Mouse (Mus musculus): ENCODE data around the gene Myg1. TPM values are rescaled to one million over a fixed set of nuclear protein-coding genes. Genes with fewer than 3 reads are reported as not detected.

Myg1 gene
- polyA plus RNA-seq, 1 experiment from 2014 or later: 120 TPM

- H3K36me3 ChIP-seq: no peaks in the 10 kb centered on the region
- H3K9me3 ChIP-seq: no peaks in the 10 kb centered on the region
- 5% methylated on average over 10 of the region's 10 CpGs for WGBS
- DNase-seq (ENCODE audit: low spot score): peak; percentile 41
- H3K4me3 ChIP-seq: peak overlapping the region; percentile 21
- H3K27me3 ChIP-seq (ENCODE audit: insufficient read depth, poor library complexity, severe bottlenecking): peaks cover 69% of the 10 kb centered on the region
- peaks cover 39% of the 10 kb centered on the region for H3K4me1 ChIP-seq (replicated peaks)
- peak overlapping the region; percentile 71 for H3K27ac ChIP-seq
Observed at GRCm38 (mm10) chr15:102370727-102371126, 39.2 kb downstream of the Myg1 start.

GRCm38 (mm10) chr15:102376453-102377162 lies 45.1 kb downstream of the Myg1 start:
- peak; percentile 75 for DNase-seq (ENCODE audit: low spot score)
- WGBS: under 1% methylated on average over 43 of the region's 43 CpGs
- H3K9me3 ChIP-seq: no peaks in the 10 kb centered on the region
- H3K4me1 ChIP-seq (replicated peaks): peaks cover 30% of the 10 kb centered on the region
- peaks cover 28% of the 10 kb centered on the region for H3K27me3 ChIP-seq (ENCODE audit: insufficient read depth, poor library complexity, severe bottlenecking)
- peak overlapping the region; percentile 89 for H3K27ac ChIP-seq
- no peaks in the 10 kb centered on the region for H3K36me3 ChIP-seq
- peak overlapping the region; percentile 80 for H3K4me3 ChIP-seq

GRCm38 (mm10) chr15:102377163-102377543 lies 45.6 kb downstream of the Myg1 start:
- H3K4me3 ChIP-seq: peak overlapping the region; percentile 80
- 0% methylated on average over 7 of the region's 7 CpGs for WGBS
- peak overlapping the region; percentile 89 for H3K27ac ChIP-seq
- H3K36me3 ChIP-seq: no peaks in the 10 kb centered on the region
- H3K27me3 ChIP-seq (ENCODE audit: insufficient read depth, poor library complexity, severe bottlenecking): peaks cover 22% of the 10 kb centered on the region
- DNase-seq (ENCODE audit: low spot score): peak; percentile 88
- H3K9me3 ChIP-seq: no peaks in the 10 kb centered on the region
- H3K4me1 ChIP-seq (replicated peaks): peaks cover 30% of the 10 kb centered on the region

- H3K4me3 ChIP-seq: peak overlapping the region; percentile 80
- H3K27ac ChIP-seq: peak overlapping the region; percentile 54; the same call in 1 of the 2 replicates
- H3K27me3 ChIP-seq (ENCODE audit: insufficient read depth, poor library complexity, severe bottlenecking): peaks cover 22% of the 10 kb centered on the region
- 5% methylated on average over 10 of the region's 10 CpGs for WGBS
- no peaks in the 10 kb centered on the region for H3K36me3 ChIP-seq
- H3K4me1 ChIP-seq (replicated peaks): peaks cover 30% of the 10 kb centered on the region
- H3K9me3 ChIP-seq: no peaks in the 10 kb centered on the region
- DNase-seq (ENCODE audit: low spot score): peak; percentile 62
Observed at GRCm38 (mm10) chr15:102377810-102378262, 46.3 kb downstream of the Myg1 start.

GRCm38 (mm10) chr15:102381575-102381974 lies 50.1 kb downstream of the Myg1 start:
- Histone ChIP-seq H3K4me3 (no peak overlapping the region), H3K36me3 (no peaks in the 10 kb centered on the region), H3K27me3 (ENCODE audit: insufficient read depth, poor library complexity, severe bottlenecking) (peaks cover 6% of the 10 kb centered on the region; the same call in 1 of the 2 replicates), H3K27ac (0 out of 2 replicates have a peak overlapping the region, but pooled peaks have one; percentile 4), H3K9me3 (no peaks in the 10 kb centered on the region), H3K4me1 (replicated peaks) (peaks cover 19% of the 10 kb centered on the region)
- peak; percentile 83 for DNase-seq (ENCODE audit: low spot score)
- 3% methylated on average over 7 of the region's 7 CpGs for WGBS

GRCm38 (mm10) chr15:102383671-102384070 lies 52.2 kb downstream of the Myg1 start:
- Histone ChIP-seq H3K4me3 (no peak overlapping the region), H3K36me3 (no peaks in the 10 kb centered on the region), H3K9me3 (no peaks in the 10 kb centered on the region), H3K4me1 (replicated peaks) (no peaks in the 10 kb centered on the region), H3K27me3 (ENCODE audit: insufficient read depth, poor library complexity, severe bottlenecking) (no peaks in the 10 kb centered on the region; the same call in 1 of the 2 replicates), H3K27ac (no peak overlapping the region)
- 90% methylated on average over 6 of the region's 6 CpGs for WGBS
- DNase-seq (ENCODE audit: low spot score): no peak

- no peak for DNase-seq (ENCODE audit: low spot score)
- no peak overlapping the region for H3K27ac ChIP-seq
- H3K4me1 ChIP-seq (replicated peaks): no peaks in the 10 kb centered on the region
- 52% methylated on average over 9 of the region's 9 CpGs for WGBS
- no peaks in the 10 kb centered on the region for H3K27me3 ChIP-seq (ENCODE audit: insufficient read depth, poor library complexity, severe bottlenecking)
- H3K36me3 ChIP-seq: no peaks in the 10 kb centered on the region
- no peaks in the 10 kb centered on the region for H3K9me3 ChIP-seq
- H3K4me3 ChIP-seq: no peak overlapping the region
Observed at GRCm38 (mm10) chr15:102386640-102387039, 55.1 kb downstream of the Myg1 start.

Other genes with a start within 250 kb of the Myg1 start
- 11.8 and 13.8 TPM in 2 replicates for gene Tns2, start 231.3 kb upstream of the Myg1 start, polyA plus RNA-seq (2016; fragmentation: Nextera tagmentation; extraction: Ambion mirVana)
- 14.6 and 17.6 TPM in 2 replicates for gene Spryd3, start 195.5 kb upstream of the Myg1 start, polyA plus RNA-seq (2016; fragmentation: Nextera tagmentation; extraction: Ambion mirVana)
- gene Igfbp6, start 187.3 kb upstream of the Myg1 start, polyA plus RNA-seq (2016; fragmentation: Nextera tagmentation; extraction: Ambion mirVana): 0.20 TPM in 1 of 2 replicates, not detected in the other
- gene Soat2, start 181.2 kb upstream of the Myg1 start, polyA plus RNA-seq (2016; fragmentation: Nextera tagmentation; extraction: Ambion mirVana): 0.35 and 0.38 TPM in 2 replicates
- gene Zfp740, start 128.5 kb upstream of the Myg1 start, polyA plus RNA-seq (2016; fragmentation: Nextera tagmentation; extraction: Ambion mirVana): 61.8 and 67.1 TPM in 2 replicates
- 34.0 and 35.5 TPM in 2 replicates for gene Csad, start 127.0 kb upstream of the Myg1 start, polyA plus RNA-seq (2016; fragmentation: Nextera tagmentation; extraction: Ambion mirVana)
- 0.31 and 0.90 TPM in 2 replicates for gene Itgb7, start 99.8 kb upstream of the Myg1 start, polyA plus RNA-seq (2016; fragmentation: Nextera tagmentation; extraction: Ambion mirVana)
- gene Rarg, start 74.2 kb upstream of the Myg1 start, polyA plus RNA-seq (2016; fragmentation: Nextera tagmentation; extraction: Ambion mirVana): 22.1 and 24.5 TPM in 2 replicates
- gene Gm9918, start 61.1 kb upstream of the Myg1 start, polyA plus RNA-seq (2016; fragmentation: Nextera tagmentation; extraction: Ambion mirVana): 0.26 and 0.35 TPM in 2 replicates
- gene Mfsd5, start 52.3 kb upstream of the Myg1 start, polyA plus RNA-seq (2016; fragmentation: Nextera tagmentation; extraction: Ambion mirVana): 61.5 and 66.1 TPM in 2 replicates
- gene Espl1, start 35.4 kb upstream of the Myg1 start, polyA plus RNA-seq (2016; fragmentation: Nextera tagmentation; extraction: Ambion mirVana): 42.6 and 52.2 TPM in 2 replicates
- 331 and 368 TPM in 2 replicates for gene Pfdn5, start 5.6 kb upstream of the Myg1 start, polyA plus RNA-seq (2016; fragmentation: Nextera tagmentation; extraction: Ambion mirVana)
- gene Aaas, start 19.1 kb downstream of the Myg1 start, polyA plus RNA-seq (2016; fragmentation: Nextera tagmentation; extraction: Ambion mirVana): 102 and 122 TPM in 2 replicates
- 1.0 and 1.2 TPM in 2 replicates for gene Sp7, start 35.5 kb downstream of the Myg1 start, polyA plus RNA-seq (2016; fragmentation: Nextera tagmentation; extraction: Ambion mirVana)
- gene Sp1, start 74.4 kb downstream of the Myg1 start, polyA plus RNA-seq (2016; fragmentation: Nextera tagmentation; extraction: Ambion mirVana): 6.1 and 9.3 TPM in 2 replicates
- gene Amhr2, start 113.7 kb downstream of the Myg1 start, polyA plus RNA-seq (2016; fragmentation: Nextera tagmentation; extraction: Ambion mirVana): 0.17 and 0.18 TPM in 2 replicates
- gene Prr13, start 127.3 kb downstream of the Myg1 start, polyA plus RNA-seq (2016; fragmentation: Nextera tagmentation; extraction: Ambion mirVana): 84.3 and 98.2 TPM in 2 replicates
- 166 and 207 TPM in 2 replicates for gene Pcbp2, start 138.8 kb downstream of the Myg1 start, polyA plus RNA-seq (2016; fragmentation: Nextera tagmentation; extraction: Ambion mirVana)
- gene Gm10337, start 172.0 kb downstream of the Myg1 start, polyA plus RNA-seq (2016; fragmentation: Nextera tagmentation; extraction: Ambion mirVana): 3.9 and 11.3 TPM in 2 replicates
- gene Map3k12, start 185.4 kb downstream of the Myg1 start, polyA plus RNA-seq (2016; fragmentation: Nextera tagmentation; extraction: Ambion mirVana): 27.1 and 35.2 TPM in 2 replicates
- gene Tarbp2, start 186.5 kb downstream of the Myg1 start, polyA plus RNA-seq (2016; fragmentation: Nextera tagmentation; extraction: Ambion mirVana): 132 and 135 TPM in 2 replicates
- 1.5 and 2.4 TPM in 2 replicates for gene Npff, start 193.2 kb downstream of the Myg1 start, polyA plus RNA-seq (2016; fragmentation: Nextera tagmentation; extraction: Ambion mirVana)